Mouse (Mus musculus) spleen, adult 10 weeks (tissue): ENCODE data around the gene Mug2. TPM values are rescaled to one million over a fixed set of nuclear protein-coding genes. Genes with fewer than 3 reads are reported as not detected.

ENCODE experiments used
- polyA plus RNA-seq: library from polyadenylated mRNA; stranded (reverse); fragments of 350-450 nt; fragmentation: Illumina TruSeq; extraction: RNeasy Lipid Tissue Mini Kit (QIAGEN cat#74804); gene quantifications from one replicate; pipeline ENCODE4 v1.2.3, GENCODE M21; 2015; ENCODE audit warnings: low replicate concordance; ENCODE audit not compliant: insufficient read depth

The Mug2 gene
- polyA plus RNA-seq, result not detected

DNA sequence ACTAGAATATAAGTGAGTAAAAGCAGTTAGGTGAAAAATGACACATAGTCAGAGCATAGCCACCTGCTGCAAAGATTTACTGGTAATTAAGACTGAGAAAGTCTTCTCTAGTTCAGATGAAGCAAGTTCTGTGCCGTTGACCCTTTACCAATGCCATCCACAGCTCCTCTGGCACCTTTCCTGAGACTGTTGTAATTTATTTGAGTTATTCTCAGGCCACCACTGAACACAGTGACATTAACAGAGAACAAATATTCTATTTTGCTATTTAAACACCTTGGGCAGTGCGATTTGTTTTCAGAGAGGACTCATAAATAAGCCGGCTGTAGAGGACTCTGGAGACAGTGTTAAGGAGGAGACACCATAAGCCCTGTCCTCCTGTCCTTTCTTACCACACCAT is at the start of gene Mug2:
Mug2 (plus strand) TSS at position 301 of the 400 bp plus-strand sequence.

Other genes starting within 250 kb of the Mug2 start
- not detected for gene Mug1, start 168.2 kb upstream of the Mug2 start, polyA plus RNA-seq